Mouse (Mus musculus): ENCODE results near the gene Pdzk1.

Gene Pdzk1

GRCm38 (mm10) chr3:96834587-96835348 lies 5.7 kb downstream of the Pdzk1 start:
- in situ Hi-C loops (cut with MboI; ENCODE audit: low sequenced_read_pairs), result no loop called here

GRCm38 (mm10) chr3:96836414-96836813 lies 7.3 kb downstream of the Pdzk1 start:
- in situ Hi-C loops (cut with MboI; ENCODE audit: low sequenced_read_pairs), result no loop called here

GRCm38 (mm10) chr3:96838996-96839645 lies 10.0 kb downstream of the Pdzk1 start:
- in situ Hi-C loops (cut with MboI; ENCODE audit: low sequenced_read_pairs), result no loop called here

GRCm38 (mm10) chr3:96845191-96845590 lies 16.1 kb downstream of the Pdzk1 start:
- in situ Hi-C loops (cut with MboI; ENCODE audit: low sequenced_read_pairs), result no loop called here

GRCm38 (mm10) chr3:96845806-96846205 lies 16.7 kb downstream of the Pdzk1 start:
- in situ Hi-C loops (cut with MboI; ENCODE audit: low sequenced_read_pairs), result no loop called here

- in situ Hi-C loops (cut with MboI; ENCODE audit: low sequenced_read_pairs), result no loop called here
Measured at GRCm38 (mm10) chr3:96846985-96847384, 17.9 kb downstream of the Pdzk1 start.

GRCm38 (mm10) chr3:96847661-96848060 lies 18.6 kb downstream of the Pdzk1 start:
- in situ Hi-C loops (cut with MboI; ENCODE audit: low sequenced_read_pairs), result no loop called here

- in situ Hi-C loops (cut with MboI; ENCODE audit: low sequenced_read_pairs), result no loop called here
Measured at GRCm38 (mm10) chr3:96848470-96848869, 19.4 kb downstream of the Pdzk1 start.

GRCm38 (mm10) chr3:96849168-96849727 lies 20.2 kb downstream of the Pdzk1 start:
- in situ Hi-C loops (cut with MboI; ENCODE audit: low sequenced_read_pairs), result no loop called here

- in situ Hi-C loops (cut with MboI; ENCODE audit: low sequenced_read_pairs), result no loop called here
Measured at GRCm38 (mm10) chr3:96852561-96852960, 23.5 kb downstream of the Pdzk1 start.

GRCm38 (mm10) chr3:96854376-96854775 lies 25.3 kb downstream of the Pdzk1 start:
- in situ Hi-C loops (cut with MboI; ENCODE audit: low sequenced_read_pairs), result no loop called here

GRCm38 (mm10) chr3:96855833-96856232 lies 26.7 kb downstream of the Pdzk1 start:
- in situ Hi-C loops (cut with MboI; ENCODE audit: low sequenced_read_pairs), result no loop called here

GRCm38 (mm10) chr3:96860498-96860897 lies 31.4 kb downstream of the Pdzk1 start:
- in situ Hi-C loops (cut with MboI; ENCODE audit: low sequenced_read_pairs), result no loop called here

- in situ Hi-C loops (cut with MboI; ENCODE audit: low sequenced_read_pairs), result no loop called here
Measured at GRCm38 (mm10) chr3:96867863-96868262, 38.8 kb downstream of the Pdzk1 start.

- in situ Hi-C loops (cut with MboI; ENCODE audit: low sequenced_read_pairs), result no loop called here
Measured at GRCm38 (mm10) chr3:96868566-96868965, 39.5 kb downstream of the Pdzk1 start.

- in situ Hi-C loops (cut with MboI; ENCODE audit: low sequenced_read_pairs), result no loop called here
Measured at GRCm38 (mm10) chr3:96869091-96869490, 40.0 kb downstream of the Pdzk1 start.

- in situ Hi-C loops (cut with MboI; ENCODE audit: low sequenced_read_pairs), result no loop called here
Measured at GRCm38 (mm10) chr3:96870270-96870669, 41.2 kb downstream of the Pdzk1 start.

- in situ Hi-C loops (cut with MboI; ENCODE audit: low sequenced_read_pairs), result no loop called here
Measured at GRCm38 (mm10) chr3:96871070-96871469, 42.0 kb downstream of the Pdzk1 start.

- in situ Hi-C loops (cut with MboI; ENCODE audit: low sequenced_read_pairs), result no loop called here
Measured at GRCm38 (mm10) chr3:96872501-96872900, 43.4 kb downstream of the Pdzk1 start.

- in situ Hi-C loops (cut with MboI; ENCODE audit: low sequenced_read_pairs), result no loop called here
Measured at GRCm38 (mm10) chr3:96874808-96875571, 45.9 kb downstream of the Pdzk1 start.

GRCm38 (mm10) chr3:96879536-96879935 lies 50.5 kb downstream of the Pdzk1 start:
- in situ Hi-C loops (cut with MboI; ENCODE audit: low sequenced_read_pairs), result no loop called here

Measured in CH12F3 (cell line).